Mouse (Mus musculus): Measurements from ENCODE around the gene Hoxd8.

The Hoxd8 gene

GRCm38 (mm10) chr2:74704393-74704998 lies at the start of gene Hoxd8:
Gene Hoxd8 (plus strand): TSS chr2:74704615.
- no peak for DNase-seq (ENCODE audit: low spot score)

- no peak for DNase-seq (ENCODE audit: low spot score)
Measured at GRCm38 (mm10) chr2:74654743-74655419, 49.5 kb upstream of the Hoxd8 start.

- DNase-seq (ENCODE audit: low spot score): no peak
Measured at GRCm38 (mm10) chr2:74655420-74655781, 49.0 kb upstream of the Hoxd8 start.

- DNase-seq (ENCODE audit: low spot score): no peak
Measured at GRCm38 (mm10) chr2:74655821-74656631, 48.4 kb upstream of the Hoxd8 start.

GRCm38 (mm10) chr2:74656632-74657021 lies 47.8 kb upstream of the Hoxd8 start:
- no peak for DNase-seq (ENCODE audit: low spot score)

GRCm38 (mm10) chr2:74657251-74658023 lies 47.0 kb upstream of the Hoxd8 start:
- no peak for DNase-seq (ENCODE audit: low spot score)

GRCm38 (mm10) chr2:74658024-74658666 lies 46.3 kb upstream of the Hoxd8 start:
- no peak for DNase-seq (ENCODE audit: low spot score)

- DNase-seq (ENCODE audit: low spot score): no peak
Measured at GRCm38 (mm10) chr2:74658667-74659371, 45.6 kb upstream of the Hoxd8 start.

- DNase-seq (ENCODE audit: low spot score): no peak
Measured at GRCm38 (mm10) chr2:74659507-74660005, 44.9 kb upstream of the Hoxd8 start, which contains the start of gene Evx2. Gene Evx2 (minus strand): TSS chr2:74659557.

GRCm38 (mm10) chr2:74660421-74661375 lies 43.7 kb upstream of the Hoxd8 start:
- no peak for DNase-seq (ENCODE audit: low spot score)

GRCm38 (mm10) chr2:74661685-74662084 lies 42.7 kb upstream of the Hoxd8 start:
- DNase-seq (ENCODE audit: low spot score): no peak

- no peak for DNase-seq (ENCODE audit: low spot score)
Measured at GRCm38 (mm10) chr2:74663291-74663925, 41.0 kb upstream of the Hoxd8 start.

- DNase-seq (ENCODE audit: low spot score): no peak
Measured at GRCm38 (mm10) chr2:74666411-74666810, 38.0 kb upstream of the Hoxd8 start.

- no peak for DNase-seq (ENCODE audit: low spot score)
Measured at GRCm38 (mm10) chr2:74667191-74667841, 37.1 kb upstream of the Hoxd8 start.

- DNase-seq (ENCODE audit: low spot score): no peak
Measured at GRCm38 (mm10) chr2:74667842-74668357, 36.5 kb upstream of the Hoxd8 start, which contains the start of gene Hoxd13. Gene Hoxd13 (plus strand): TSS chr2:74668310.

GRCm38 (mm10) chr2:74668370-74669229 lies 35.8 kb upstream of the Hoxd8 start:
- DNase-seq (ENCODE audit: low spot score): no peak

- no peak for DNase-seq (ENCODE audit: low spot score)
Measured at GRCm38 (mm10) chr2:74669230-74669578, 35.2 kb upstream of the Hoxd8 start.
